Mouse (Mus musculus) ES-Bruce4 (cell line): ENCODE results near the gene Pom121l2.

ENCODE experiments used
- CTCF ChIP-seq: IDR thresholded peaks from one replicate; pipeline ENCODE4 v1.8.1; 2011; ENCODE audit warnings: low read depth, low read length
- EP300 ChIP-seq: IDR thresholded peaks from 2 replicates; pipeline ENCODE4 v1.6.1; 2011; ENCODE audit warnings: low read depth, low read length; ENCODE audit not compliant: insufficient read depth

DNA sequence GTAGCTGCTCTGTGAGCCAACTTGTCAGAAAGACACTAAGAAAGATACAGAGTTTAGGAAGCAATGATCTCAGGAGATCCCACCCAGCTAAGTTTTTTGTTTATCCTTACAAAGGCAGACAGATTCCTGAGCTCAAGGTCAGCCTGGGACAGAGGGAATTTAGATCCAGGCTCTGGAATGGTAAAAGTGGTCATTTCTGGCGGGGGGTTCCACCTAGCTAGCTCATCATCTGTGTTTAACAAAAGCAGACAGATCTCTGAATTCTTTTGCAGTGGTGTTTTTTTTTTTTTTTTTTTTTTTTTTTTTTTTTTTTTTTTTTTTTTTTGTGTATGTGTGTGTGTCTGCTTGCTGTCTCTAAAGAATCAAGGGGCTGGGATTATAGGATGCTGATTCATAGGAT lies 11.7 kb upstream of the Pom121l2 start:
- TF ChIP-seq CTCF (no peak), EP300 (no peak)
